Mouse (Mus musculus) testis, adult 2 months (tissue): ENCODE data around the gene St6galnac3.

Experiments used
- CTCF ChIP-seq: fragments of 200-500 bp; IDR thresholded peaks from 2 replicates; pipeline ENCODE4 v1.5.1; 2012; ENCODE audit warnings: low read depth, mild to moderate bottlenecking, inconsistent platforms, low read length, moderate library complexity; ENCODE audit not compliant: control insufficient read depth, insufficient read depth, insufficient replicate concordance
- POLR2A ChIP-seq: fragments of 200-500 bp; IDR thresholded peaks from 2 replicates; pipeline ENCODE4 v1.6.1; 2012; ENCODE audit warnings: low read depth, mild to moderate bottlenecking, inconsistent platforms, low read length, moderate library complexity; ENCODE audit not compliant: control insufficient read depth

DNA sequence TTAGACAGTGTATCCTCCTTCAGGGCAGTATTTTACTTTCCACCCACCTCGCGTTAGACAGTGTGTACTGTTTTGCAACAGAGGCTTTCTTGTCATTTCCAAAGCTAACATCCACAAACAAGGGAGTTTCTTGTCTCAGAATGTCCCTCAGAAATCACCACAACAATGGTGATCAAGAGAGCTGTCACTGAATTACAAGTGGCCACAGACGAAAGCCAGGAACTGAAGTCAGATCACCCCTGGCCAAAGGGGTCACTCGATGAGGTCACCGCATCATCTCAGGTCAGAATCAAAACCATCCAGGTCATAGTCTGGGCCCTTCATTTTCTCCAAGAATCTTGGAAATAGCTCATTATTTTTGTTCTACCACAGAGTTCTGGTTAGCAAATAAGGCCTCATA is 37.1 kb downstream of the St6galnac3 start:
- TF ChIP-seq CTCF, result no peak
- TF ChIP-seq POLR2A, result no peak
